Mouse (Mus musculus) midbrain, embryonic 13.5 days (tissue): ENCODE measurements at regions not wholly inside any gene's neighbourhood (a gene's known extent, or its start where the extent isn't known, plus 50 kb on each side); places are given as distances from the start of the nearest gene placed in this dataset.

Experiments used
- ATAC-seq: fragments of 200-750 bp; cut with Nextera tagmentation; 2 replicates; pipeline ENCODE4 v1.8.0; 2017; ENCODE audit warnings: mild to moderate bottlenecking, moderate TSS enrichment, moderate library complexity
- H3K27ac ChIP-seq: fragments of 300-500 bp; sonication (generic); 2 replicates; pipeline ENCODE4 v1.5.1; 2015; ENCODE audit warnings: inconsistent platforms, mild to moderate bottlenecking, moderate library complexity
- H3K27me3 ChIP-seq: fragments of 300-500 bp; sonication (generic); 2 replicates; pipeline ENCODE4 v1.6.1; 2015; ENCODE audit warnings: mild to moderate bottlenecking, inconsistent platforms
- H3K36me3 ChIP-seq: fragments of 300-500 bp; sonication (generic); 2 replicates; pipeline ENCODE4 v1.6.1; 2015; ENCODE audit warnings: mild to moderate bottlenecking, inconsistent platforms
- H3K4me1 ChIP-seq: fragments of 300-500 bp; sonication (generic); replicated peaks from 2 replicates; pipeline ENCODE4 v1.6.1; 2015; ENCODE audit warnings: inconsistent platforms
- H3K4me2 ChIP-seq: fragments of 300-500 bp; sonication (generic); replicated peaks from 2 replicates; pipeline ENCODE4 v1.6.1; 2015; ENCODE audit warnings: moderate library complexity, mild to moderate bottlenecking, inconsistent platforms
- H3K4me3 ChIP-seq: fragments of 300-500 bp; sonication (generic); replicated peaks from 2 replicates; pipeline ENCODE4 v1.5.1; 2015; ENCODE audit warnings: mild to moderate bottlenecking, inconsistent platforms
- H3K9ac ChIP-seq: fragments of 300-500 bp; sonication (generic); replicated peaks from 2 replicates; pipeline ENCODE4 v1.6.1; 2015; ENCODE audit warnings: mild to moderate bottlenecking, inconsistent platforms
- H3K9me3 ChIP-seq: fragments of 300-500 bp; sonication (generic); 2 replicates; pipeline ENCODE4 v1.6.1; 2016; ENCODE audit warnings: mild to moderate bottlenecking, inconsistent platforms
- WGBS: fragments of 180-500 bp; shearing (Covaris S2); methylation state at CpG from one replicate; pipeline ENCODE4 v1.1.7; 2015; 5-methylcytosine and 5-hydroxymethylcytosine counted together

DNA sequence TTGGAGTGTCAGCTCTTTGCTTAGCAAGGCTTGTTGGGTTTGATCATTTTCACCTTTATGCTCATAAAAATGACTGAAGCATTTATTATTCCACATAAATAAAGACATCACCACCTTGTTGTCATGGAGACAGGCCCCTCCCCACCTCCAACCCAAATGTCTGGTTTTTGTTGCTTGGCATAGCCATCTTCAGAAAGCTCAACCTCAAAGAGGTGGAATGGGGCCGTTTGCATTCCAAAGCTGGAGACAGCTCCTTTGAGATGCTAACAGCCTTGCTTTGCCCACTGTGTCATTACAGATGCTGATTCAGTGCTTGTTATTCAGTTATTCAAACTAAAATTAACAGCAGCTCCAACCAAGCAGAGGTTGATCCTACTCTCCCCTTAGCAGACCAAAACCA is 51.9 kb upstream of the Lgalsl start:
- no peak for ATAC-seq
- Histone ChIP-seq H3K27ac (no peak overlapping the region), H3K4me3 (no peak overlapping the region), H3K4me1 (no peaks in the 10 kb centered on the region; the same call in 1 of the 2 replicates), H3K36me3 (no peaks in the 10 kb centered on the region), H3K9ac (no peak overlapping the region), H3K4me2 (no peak overlapping the region), H3K27me3 (no peaks in the 10 kb centered on the region), H3K9me3 (no peaks in the 10 kb centered on the region)
- WGBS = 13% methylated on average over 1 of the region's 1 CpGs

DNA sequence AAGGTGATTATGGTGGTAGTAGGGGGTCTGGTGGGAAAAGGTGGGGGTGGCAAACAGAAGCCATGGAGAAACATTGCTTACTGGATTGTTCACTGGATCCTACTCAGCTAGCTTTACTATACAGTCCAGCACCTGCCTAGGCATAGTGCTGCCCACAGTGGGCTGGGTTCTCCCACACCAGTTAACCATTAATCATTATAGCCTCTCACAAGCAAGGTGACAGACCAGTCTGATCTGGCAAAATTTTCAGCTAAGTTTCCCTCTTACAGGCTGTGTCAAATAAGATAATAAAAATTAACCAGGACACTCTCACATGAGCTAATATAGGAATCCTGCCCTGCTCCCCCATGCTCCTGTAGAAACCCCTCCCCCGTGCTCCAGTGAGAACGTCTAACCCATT is 53.1 kb upstream of the Lgalsl start:
- no peaks in the 10 kb centered on the region for H3K27me3 ChIP-seq
- H3K9ac ChIP-seq = no peak overlapping the region
- H3K27ac ChIP-seq = no peak overlapping the region
- no peak overlapping the region for H3K4me2 ChIP-seq
- ATAC-seq = no peak
- WGBS = 81% methylated on average over 2 of the region's 2 CpGs
- no peaks in the 10 kb centered on the region for H3K36me3 ChIP-seq
- H3K4me1 ChIP-seq = no peaks in the 10 kb centered on the region; the same call in 1 of the 2 replicates
- no peaks in the 10 kb centered on the region for H3K9me3 ChIP-seq
- no peak overlapping the region for H3K4me3 ChIP-seq

DNA sequence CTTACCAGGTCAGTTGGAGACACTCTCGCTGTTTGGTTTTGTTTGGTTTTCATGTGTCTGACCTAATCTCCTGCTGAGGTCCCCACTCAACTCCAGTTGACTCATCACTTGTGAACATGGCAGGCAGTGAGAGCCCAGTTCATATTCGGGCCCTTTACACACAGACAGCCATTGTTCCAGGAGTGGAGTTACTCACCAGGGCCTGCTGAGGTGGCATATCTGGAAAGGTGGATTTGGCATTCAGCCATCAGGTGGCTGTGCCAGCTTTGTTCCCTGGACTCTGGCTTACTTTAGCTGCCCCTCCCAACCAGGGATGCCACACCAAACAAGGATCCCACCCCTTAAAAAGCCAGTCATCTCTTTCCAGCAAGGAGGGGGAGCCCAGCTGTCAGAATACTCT is 56.2 kb upstream of the Lgalsl start:
- WGBS = 100% methylated on average over 2 of the region's 2 CpGs
- Histone ChIP-seq H3K27me3 (no peaks in the 10 kb centered on the region), H3K27ac (no peak overlapping the region), H3K4me2 (no peak overlapping the region), H3K36me3 (no peaks in the 10 kb centered on the region), H3K4me1 (no peaks in the 10 kb centered on the region; the same call in 1 of the 2 replicates), H3K4me3 (no peak overlapping the region), H3K9ac (no peak overlapping the region), H3K9me3 (no peaks in the 10 kb centered on the region)
- no peak for ATAC-seq

DNA sequence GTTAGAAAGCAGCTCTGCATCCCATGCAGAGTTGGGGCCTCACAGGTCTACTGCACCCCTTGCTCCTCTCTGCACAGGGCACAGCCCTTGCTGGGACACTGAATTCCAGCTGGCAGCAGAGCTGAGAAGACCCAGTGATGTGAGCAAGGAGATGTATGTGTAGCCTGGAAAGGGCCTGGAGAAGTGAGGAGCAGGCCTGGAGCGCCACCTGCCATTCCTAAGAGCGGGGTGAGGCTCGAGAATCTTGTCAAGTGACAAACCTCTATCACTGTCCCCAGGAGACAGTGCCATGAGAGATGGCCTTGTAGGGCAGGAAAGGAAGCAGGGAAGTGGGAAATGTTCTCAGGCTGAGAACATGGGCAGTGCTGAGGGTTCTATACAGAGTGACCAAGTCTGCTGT is 59.6 kb upstream of the Lgalsl start:
- no peak overlapping the region for H3K27ac ChIP-seq
- H3K4me3 ChIP-seq = no peak overlapping the region
- no peak overlapping the region for H3K9ac ChIP-seq
- 65% methylated on average over 3 of the region's 3 CpGs for WGBS
- no peaks in the 10 kb centered on the region for H3K9me3 ChIP-seq
- no peaks in the 10 kb centered on the region for H3K27me3 ChIP-seq
- H3K36me3 ChIP-seq = no peaks in the 10 kb centered on the region
- ATAC-seq = no peak
- H3K4me2 ChIP-seq = no peak overlapping the region
- H3K4me1 ChIP-seq = no peaks in the 10 kb centered on the region

DNA sequence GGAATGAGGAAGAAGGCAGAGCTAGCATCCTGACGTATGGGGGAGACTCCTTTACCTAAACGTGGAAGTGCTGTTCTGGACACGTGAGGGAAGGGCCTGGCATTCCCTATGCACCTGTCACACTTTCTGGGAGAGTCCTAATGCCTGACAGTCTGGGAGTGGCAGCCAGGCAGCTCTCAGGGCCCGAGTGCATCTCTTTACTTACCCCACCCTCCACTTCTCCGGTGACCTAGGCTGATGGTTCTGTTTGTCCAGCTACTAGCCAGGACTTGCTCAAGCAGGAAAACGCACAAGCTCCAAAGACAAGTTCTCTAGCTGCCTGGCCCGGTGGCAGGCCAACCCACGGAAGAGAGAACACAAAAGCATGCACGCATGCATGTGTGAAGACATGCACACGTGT is 60.9 kb upstream of the Lgalsl start:
- Histone ChIP-seq H3K4me1 (peaks cover 6% of the 10 kb centered on the region; the same call in 1 of the 2 replicates), H3K9me3 (no peaks in the 10 kb centered on the region), H3K27ac (no peak overlapping the region), H3K4me3 (no peak overlapping the region), H3K36me3 (no peaks in the 10 kb centered on the region), H3K9ac (no peak overlapping the region), H3K4me2 (no peak overlapping the region), H3K27me3 (no peaks in the 10 kb centered on the region)
- WGBS = 88% methylated on average over 10 of the region's 10 CpGs
- no peak for ATAC-seq

DNA sequence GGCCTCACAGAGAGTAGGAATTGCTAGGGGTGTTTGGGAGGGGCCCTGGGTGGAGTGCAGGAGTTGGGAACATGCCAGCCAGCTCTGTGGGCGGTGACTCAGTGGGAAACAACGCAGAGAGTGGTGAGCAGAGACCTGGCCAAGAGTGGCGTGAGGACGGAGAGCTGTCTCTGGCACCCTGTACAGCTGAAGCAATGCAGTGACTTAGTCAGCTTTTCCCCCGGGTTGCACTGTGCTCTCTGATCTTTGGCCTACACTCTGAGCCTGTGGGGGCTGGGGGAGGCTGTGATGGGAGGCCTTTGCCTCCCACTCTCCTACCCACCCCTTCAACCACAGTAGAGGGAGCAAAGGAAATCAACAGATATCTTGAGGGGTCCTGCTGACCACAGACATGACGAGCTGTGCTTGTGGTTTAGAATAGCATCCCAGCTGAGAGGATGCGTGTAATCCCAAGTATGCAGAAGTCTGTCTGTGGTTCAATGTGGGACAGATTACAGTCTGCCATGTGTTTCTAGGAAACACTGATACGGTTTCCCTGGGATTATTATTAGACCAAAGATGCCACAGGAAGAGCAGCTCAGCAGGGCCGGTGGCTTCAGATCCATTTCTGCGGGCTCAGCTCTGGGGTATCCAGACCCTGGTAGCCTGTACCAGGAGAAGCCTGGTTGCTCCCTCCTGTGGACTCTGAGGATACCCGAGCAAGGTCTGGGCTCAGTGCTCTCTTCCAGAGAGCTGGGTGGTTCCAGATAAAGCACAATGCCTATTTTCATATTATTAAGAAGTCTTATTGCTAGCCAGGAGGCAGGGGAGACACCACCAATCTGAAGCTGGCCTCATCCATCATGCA is 65.6 kb upstream of the Lgalsl start:
- H3K9me3 ChIP-seq = no peaks in the 10 kb centered on the region
- 73% methylated on average over 11 of the region's 11 CpGs for whole genome bisulfite sequencing
- ATAC-seq = 0 out of 2 replicates have a peak, but pooled peaks have one; percentile 27

DNA sequence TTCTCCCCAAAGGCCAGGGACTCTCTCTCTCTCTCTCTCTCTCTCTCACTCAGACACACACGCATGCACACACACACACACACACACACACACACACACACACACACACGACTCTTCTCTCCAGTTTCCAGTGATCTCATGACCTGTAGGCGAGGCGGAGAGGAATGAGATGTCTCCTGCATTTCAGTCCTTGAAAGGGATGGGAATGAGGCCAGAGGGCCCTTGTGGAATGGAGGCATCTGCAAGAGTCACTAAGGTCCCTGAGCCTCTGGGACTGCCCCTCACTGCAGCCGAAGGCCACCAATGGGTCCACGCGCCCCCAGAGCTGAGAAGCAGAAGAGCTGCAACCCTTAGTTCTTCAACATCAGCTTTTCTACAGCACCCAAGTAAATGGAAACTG is 66.6 kb upstream of the Lgalsl start:
- no peaks in the 10 kb centered on the region for H3K9me3 ChIP-seq
- no peak overlapping the region for H3K4me2 ChIP-seq
- 87% methylated on average over 7 of the region's 7 CpGs for WGBS
- no peaks in the 10 kb centered on the region for H3K36me3 ChIP-seq
- H3K27ac ChIP-seq = no peak overlapping the region
- no peaks in the 10 kb centered on the region for H3K27me3 ChIP-seq
- no peak overlapping the region for H3K4me3 ChIP-seq
- ATAC-seq = no peak
- H3K9ac ChIP-seq = no peak overlapping the region
- peaks cover 6% of the 10 kb centered on the region; the same call in 1 of the 2 replicates for H3K4me1 ChIP-seq

More for the DNA sequence above, 65.6 kb upstream of the Lgalsl start:
- no peaks in the 10 kb centered on the region for H3K27me3 ChIP-seq
- no peak overlapping the region for H3K27ac ChIP-seq
- H3K36me3 ChIP-seq = no peaks in the 10 kb centered on the region
- H3K4me3 ChIP-seq = no peak overlapping the region
- H3K4me2 ChIP-seq = no peak overlapping the region
- H3K9ac ChIP-seq = no peak overlapping the region
- H3K4me1 ChIP-seq = peaks cover 6% of the 10 kb centered on the region; the same call in 1 of the 2 replicates

DNA sequence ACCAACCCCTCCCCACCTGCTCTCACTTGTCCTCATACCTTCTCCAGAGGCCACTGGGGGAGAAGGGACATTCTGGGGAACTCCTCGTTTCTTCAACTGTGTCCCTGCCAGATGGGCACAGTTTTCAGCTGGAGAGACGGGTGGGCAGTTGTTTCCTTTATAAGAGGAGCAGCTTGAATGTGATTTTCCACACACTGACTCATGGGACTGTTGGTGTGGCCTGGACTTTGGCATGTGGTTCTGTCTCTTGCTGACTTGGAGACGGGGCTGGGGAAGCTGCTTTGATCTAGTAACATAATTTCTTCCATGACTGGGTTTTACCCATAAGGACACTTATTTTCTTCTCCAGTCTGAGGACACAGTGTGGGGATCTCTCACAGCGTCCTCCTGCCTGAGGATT is 67.7 kb upstream of the Lgalsl start:
- no peak overlapping the region for H3K4me2 ChIP-seq
- H3K4me3 ChIP-seq = no peak overlapping the region
- ATAC-seq = no peak
- H3K4me1 ChIP-seq = peaks cover 6% of the 10 kb centered on the region; the same call in 1 of the 2 replicates
- WGBS = 78% methylated on average over 4 of the region's 4 CpGs
- H3K9me3 ChIP-seq = no peaks in the 10 kb centered on the region
- H3K9ac ChIP-seq = no peak overlapping the region
- no peaks in the 10 kb centered on the region for H3K27me3 ChIP-seq
- no peak overlapping the region for H3K27ac ChIP-seq
- H3K36me3 ChIP-seq = no peaks in the 10 kb centered on the region

DNA sequence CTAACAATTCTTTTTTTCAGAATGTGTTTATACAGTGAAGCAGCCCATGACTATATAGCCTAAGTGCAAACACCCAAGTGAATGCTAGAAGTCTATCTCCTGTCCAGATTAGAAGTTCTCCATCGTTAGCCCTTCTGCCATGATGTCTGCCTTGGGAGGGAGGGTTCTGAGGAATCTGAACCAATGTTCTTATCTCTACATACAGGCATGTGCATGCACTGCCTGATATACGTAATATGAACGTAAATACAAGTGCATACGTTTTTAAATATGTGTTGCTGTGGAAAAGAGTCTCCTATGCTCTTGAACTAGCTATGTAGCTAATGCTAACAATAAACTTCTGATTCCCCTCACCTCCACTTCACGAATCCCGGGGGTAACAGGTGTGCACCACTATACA is 68.9 kb upstream of the Lgalsl start:
- H3K27me3 ChIP-seq = no peaks in the 10 kb centered on the region
- no peak overlapping the region for H3K4me2 ChIP-seq
- H3K27ac ChIP-seq = no peak overlapping the region
- WGBS = 91% methylated on average over 6 of the region's 6 CpGs
- H3K9ac ChIP-seq = no peak overlapping the region
- H3K4me1 ChIP-seq = peaks cover 6% of the 10 kb centered on the region; the same call in 1 of the 2 replicates
- H3K9me3 ChIP-seq = no peaks in the 10 kb centered on the region
- no peaks in the 10 kb centered on the region for H3K36me3 ChIP-seq
- ATAC-seq = no peak
- H3K4me3 ChIP-seq = no peak overlapping the region

DNA sequence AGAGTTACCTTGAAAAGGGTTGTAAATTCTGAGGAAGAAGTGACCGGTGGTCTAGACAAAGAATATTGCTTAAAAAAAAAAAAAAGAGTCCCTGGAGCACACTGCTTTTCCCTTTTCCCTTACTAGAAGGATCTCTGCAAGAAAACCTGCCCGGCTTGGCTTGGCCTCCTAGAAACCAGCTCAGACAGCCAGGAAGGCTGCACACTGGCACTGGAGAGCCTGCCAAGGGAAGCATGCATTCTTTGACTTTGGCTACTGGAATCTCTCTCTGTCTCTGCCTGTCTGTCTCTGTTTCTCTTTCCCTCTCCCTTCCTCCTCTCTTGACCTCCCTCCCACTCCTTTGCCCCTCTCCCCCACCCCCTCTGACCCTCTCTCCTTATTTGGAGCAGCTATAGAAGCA is 71.1 kb upstream of the Lgalsl start:
- Histone ChIP-seq H3K9me3 (no peaks in the 10 kb centered on the region), H3K4me2 (no peak overlapping the region), H3K36me3 (no peaks in the 10 kb centered on the region), H3K4me3 (no peak overlapping the region), H3K27ac (no peak overlapping the region), H3K27me3 (no peaks in the 10 kb centered on the region), H3K4me1 (no peaks in the 10 kb centered on the region), H3K9ac (no peak overlapping the region)
- WGBS = 87% methylated on average over 2 of the region's 2 CpGs
- ATAC-seq = no peak

DNA sequence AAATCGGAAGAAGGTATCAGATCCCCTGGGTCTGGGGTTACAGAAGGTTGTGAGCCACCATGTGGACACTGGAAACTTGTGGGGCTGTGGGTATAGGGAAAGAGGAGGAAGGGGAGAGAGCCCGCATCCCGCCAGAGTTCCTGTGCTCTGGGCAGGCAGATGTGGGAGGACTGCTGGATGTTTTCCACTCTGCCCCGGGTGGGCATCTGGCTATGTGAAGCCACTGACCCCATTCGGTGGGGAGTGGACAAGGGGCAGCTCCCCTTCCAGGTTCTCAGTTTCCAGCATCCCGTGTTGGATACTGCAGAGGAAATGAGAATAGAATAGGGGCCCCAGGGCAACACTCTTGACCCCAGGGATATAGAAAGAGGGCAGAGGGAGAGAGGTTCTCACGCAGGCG is 72.1 kb upstream of the Lgalsl start:
- Histone ChIP-seq H3K4me1 (no peaks in the 10 kb centered on the region), H3K4me3 (no peak overlapping the region), H3K27ac (no peak overlapping the region), H3K36me3 (no peaks in the 10 kb centered on the region), H3K9me3 (no peaks in the 10 kb centered on the region), H3K27me3 (no peaks in the 10 kb centered on the region), H3K4me2 (no peak overlapping the region), H3K9ac (no peak overlapping the region)
- no peak for ATAC-seq
- WGBS = 68% methylated on average over 8 of the region's 8 CpGs

DNA sequence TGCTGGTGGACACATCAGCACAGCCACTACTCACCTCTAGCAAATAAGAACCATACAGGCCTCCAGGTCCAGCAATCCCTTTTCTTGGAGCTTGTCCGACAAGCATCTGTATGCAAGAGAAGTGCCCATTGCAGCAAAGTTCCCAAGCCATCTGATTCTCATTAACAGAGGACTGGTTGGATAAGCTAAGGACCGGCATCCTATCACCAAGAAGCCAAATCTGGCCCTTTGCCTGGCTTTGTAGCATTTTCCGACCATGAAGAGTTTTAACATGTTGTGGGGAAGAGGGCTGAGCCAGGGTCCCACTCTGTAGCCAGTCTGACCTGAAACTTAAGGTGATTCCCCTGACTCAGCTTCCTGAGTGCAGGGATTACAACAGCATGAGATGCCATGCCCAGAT is 77.1 kb upstream of the Lgalsl start:
- WGBS = 82% methylated on average over 3 of the region's 3 CpGs
- no peaks in the 10 kb centered on the region for H3K9me3 ChIP-seq
- no peaks in the 10 kb centered on the region for H3K4me1 ChIP-seq
- no peak overlapping the region for H3K4me3 ChIP-seq
- no peak overlapping the region for H3K4me2 ChIP-seq
- H3K9ac ChIP-seq = no peak overlapping the region
- no peak for ATAC-seq
- no peaks in the 10 kb centered on the region for H3K36me3 ChIP-seq
- H3K27me3 ChIP-seq = no peaks in the 10 kb centered on the region
- no peak overlapping the region for H3K27ac ChIP-seq

DNA sequence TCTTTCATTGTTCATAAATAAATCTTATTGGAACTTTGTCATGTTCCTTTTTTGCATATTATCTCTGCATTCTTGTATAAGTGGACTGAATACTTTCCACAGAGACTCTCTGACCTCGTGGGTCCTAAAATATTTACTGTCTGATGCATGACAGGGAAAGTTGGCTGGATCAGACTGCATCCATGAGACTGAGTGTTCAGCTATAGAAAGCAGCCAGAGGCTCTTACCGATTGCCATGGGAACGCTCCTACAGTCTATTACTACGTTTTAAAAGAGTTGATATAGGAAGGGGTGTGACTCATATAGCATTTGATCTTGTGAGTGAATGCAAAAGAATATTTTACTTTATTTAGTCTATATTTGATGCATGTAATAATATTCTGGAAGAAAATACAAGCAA is 77.6 kb upstream of the Lgalsl start:
- H3K9me3 ChIP-seq = no peaks in the 10 kb centered on the region
- no peak overlapping the region for H3K9ac ChIP-seq
- no peaks in the 10 kb centered on the region for H3K4me1 ChIP-seq
- H3K27me3 ChIP-seq = no peaks in the 10 kb centered on the region
- no peak overlapping the region for H3K27ac ChIP-seq
- 72% methylated on average over 4 of the region's 4 CpGs for WGBS
- no peak overlapping the region for H3K4me2 ChIP-seq
- ATAC-seq = no peak
- no peak overlapping the region for H3K4me3 ChIP-seq
- H3K36me3 ChIP-seq = no peaks in the 10 kb centered on the region
